Mouse (Mus musculus): ENCODE results near the gene Rab20. TPM values are rescaled to one million over a fixed set of nuclear protein-coding genes. Genes with fewer than 3 reads are reported as not detected.

The Rab20 gene
- polyA plus RNA-seq, 1 experiment: 1.6 TPM

- Histone ChIP-seq H3K4me1 (ENCODE audit: control insufficient read depth, insufficient read depth, low read length) (no peaks in the 10 kb centered on the region), H3K9me3 (replicated peaks; ENCODE audit: control insufficient read depth, insufficient read depth, low read length, poor library complexity, severe bottlenecking) (no peaks in the 10 kb centered on the region), H3K27me3 (ENCODE audit: control insufficient read depth, insufficient read depth, low read length, poor library complexity, severe bottlenecking) (no peaks in the 10 kb centered on the region), H3K4me3 (ENCODE audit: low read depth, low read length) (no peak overlapping the region), H3K9ac (ENCODE audit: low read depth, poor library complexity, severe bottlenecking) (no peak overlapping the region), H3K27ac (ENCODE audit: insufficient read depth, low read length) (no peak overlapping the region), H3K36me3 (ENCODE audit: control insufficient read depth, insufficient read depth, low read length, poor library complexity, severe bottlenecking) (no peaks in the 10 kb centered on the region)
- TF ChIP-seq POLR2A (IDR thresholded peaks at IDR 0.05; ENCODE audit: insufficient read depth, low read length): no peak
- TF ChIP-seq CTCF (IDR thresholded peaks at IDR 0.05; ENCODE audit: low read depth, low read length): no peak
- TF ChIP-seq EP300 (IDR thresholded peaks at IDR 0.05; ENCODE audit: insufficient read depth, low read depth, low read length): no peak
Observed at GRCm38 (mm10) chr8:11457278-11457677, 21.2 kb downstream of the Rab20 start.

GRCm38 (mm10) chr8:11454228-11454627 is 24.3 kb downstream of the Rab20 start:
- Histone ChIP-seq H3K27ac (ENCODE audit: insufficient read depth, low read length) (no peak overlapping the region), H3K36me3 (ENCODE audit: control insufficient read depth, insufficient read depth, low read length, poor library complexity, severe bottlenecking) (no peaks in the 10 kb centered on the region), H3K9me3 (replicated peaks; ENCODE audit: control insufficient read depth, insufficient read depth, low read length, poor library complexity, severe bottlenecking) (no peaks in the 10 kb centered on the region), H3K4me3 (ENCODE audit: low read depth, low read length) (no peak overlapping the region), H3K27me3 (ENCODE audit: control insufficient read depth, insufficient read depth, low read length, poor library complexity, severe bottlenecking) (no peaks in the 10 kb centered on the region), H3K4me1 (ENCODE audit: control insufficient read depth, insufficient read depth, low read length) (no peaks in the 10 kb centered on the region), H3K9ac (ENCODE audit: low read depth, poor library complexity, severe bottlenecking) (no peak overlapping the region)
- TF ChIP-seq POLR2A (IDR thresholded peaks at IDR 0.05; ENCODE audit: insufficient read depth, low read length) (no peak), EP300 (IDR thresholded peaks at IDR 0.05; ENCODE audit: insufficient read depth, low read depth, low read length) (no peak), CTCF (IDR thresholded peaks at IDR 0.05; ENCODE audit: low read depth, low read length) (no peak)

GRCm38 (mm10) chr8:11452974-11453373 is 25.5 kb downstream of the Rab20 start:
- Histone ChIP-seq H3K9me3 (replicated peaks; ENCODE audit: control insufficient read depth, insufficient read depth, low read length, poor library complexity, severe bottlenecking) (no peaks in the 10 kb centered on the region), H3K27ac (ENCODE audit: insufficient read depth, low read length) (no peak overlapping the region), H3K9ac (ENCODE audit: low read depth, poor library complexity, severe bottlenecking) (no peak overlapping the region), H3K4me3 (ENCODE audit: low read depth, low read length) (no peak overlapping the region), H3K4me1 (ENCODE audit: control insufficient read depth, insufficient read depth, low read length) (no peaks in the 10 kb centered on the region), H3K36me3 (ENCODE audit: control insufficient read depth, insufficient read depth, low read length, poor library complexity, severe bottlenecking) (no peaks in the 10 kb centered on the region), H3K27me3 (ENCODE audit: control insufficient read depth, insufficient read depth, low read length, poor library complexity, severe bottlenecking) (no peaks in the 10 kb centered on the region)
- no peak for TF ChIP-seq CTCF (IDR thresholded peaks at IDR 0.05; ENCODE audit: low read depth, low read length)
- TF ChIP-seq EP300 (IDR thresholded peaks at IDR 0.05; ENCODE audit: insufficient read depth, low read depth, low read length): no peak
- TF ChIP-seq POLR2A (IDR thresholded peaks at IDR 0.05; ENCODE audit: insufficient read depth, low read length): no peak

DNA sequence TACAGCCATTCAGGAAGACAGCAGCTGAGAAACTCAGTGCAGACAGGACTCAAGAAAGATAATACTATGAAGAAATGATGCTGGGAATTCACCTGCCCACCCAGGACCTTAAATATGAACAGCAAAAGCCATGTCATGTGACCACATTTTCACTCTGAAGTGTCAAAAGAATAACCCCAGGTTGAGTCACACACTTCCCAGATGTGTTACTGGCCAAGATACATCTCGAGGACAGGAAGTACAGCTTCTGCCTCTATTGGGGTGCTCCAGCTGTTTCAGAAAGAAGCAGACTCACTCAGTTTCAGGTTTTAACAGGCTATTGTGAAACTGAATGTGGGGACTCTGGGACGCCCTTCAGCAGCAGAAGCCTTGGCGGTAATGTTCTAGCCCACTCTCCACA is 26.0 kb downstream of the Rab20 start:
- no peaks in the 10 kb centered on the region for H3K36me3 ChIP-seq (ENCODE audit: control insufficient read depth, insufficient read depth, low read length, poor library complexity, severe bottlenecking)
- H3K9me3 ChIP-seq (replicated peaks; ENCODE audit: control insufficient read depth, insufficient read depth, low read length, poor library complexity, severe bottlenecking): no peaks in the 10 kb centered on the region
- H3K9ac ChIP-seq (ENCODE audit: low read depth, poor library complexity, severe bottlenecking): no peak overlapping the region
- no peak for TF ChIP-seq CTCF (IDR thresholded peaks at IDR 0.05; ENCODE audit: low read depth, low read length)
- no peak for TF ChIP-seq EP300 (IDR thresholded peaks at IDR 0.05; ENCODE audit: insufficient read depth, low read depth, low read length)
- TF ChIP-seq POLR2A (IDR thresholded peaks at IDR 0.05; ENCODE audit: insufficient read depth, low read length): no peak
- no peaks in the 10 kb centered on the region for H3K27me3 ChIP-seq (ENCODE audit: control insufficient read depth, insufficient read depth, low read length, poor library complexity, severe bottlenecking)
- H3K27ac ChIP-seq (ENCODE audit: insufficient read depth, low read length): no peak overlapping the region
- no peak overlapping the region for H3K4me3 ChIP-seq (ENCODE audit: low read depth, low read length)
- no peaks in the 10 kb centered on the region for H3K4me1 ChIP-seq (ENCODE audit: control insufficient read depth, insufficient read depth, low read length)

- Histone ChIP-seq H3K4me1 (ENCODE audit: control insufficient read depth, insufficient read depth, low read length) (no peaks in the 10 kb centered on the region), H3K27ac (ENCODE audit: insufficient read depth, low read length) (no peak overlapping the region), H3K4me3 (ENCODE audit: low read depth, low read length) (no peak overlapping the region), H3K27me3 (ENCODE audit: control insufficient read depth, insufficient read depth, low read length, poor library complexity, severe bottlenecking) (no peaks in the 10 kb centered on the region), H3K9me3 (replicated peaks; ENCODE audit: control insufficient read depth, insufficient read depth, low read length, poor library complexity, severe bottlenecking) (no peaks in the 10 kb centered on the region), H3K36me3 (ENCODE audit: control insufficient read depth, insufficient read depth, low read length, poor library complexity, severe bottlenecking) (no peaks in the 10 kb centered on the region), H3K9ac (ENCODE audit: low read depth, poor library complexity, severe bottlenecking) (no peak overlapping the region)
- TF ChIP-seq EP300 (IDR thresholded peaks at IDR 0.05; ENCODE audit: insufficient read depth, low read depth, low read length) (no peak), CTCF (IDR thresholded peaks at IDR 0.05; ENCODE audit: low read depth, low read length) (no peak), POLR2A (IDR thresholded peaks at IDR 0.05; ENCODE audit: insufficient read depth, low read length) (no peak)
Observed at GRCm38 (mm10) chr8:11452152-11452551, 26.4 kb downstream of the Rab20 start.

GRCm38 (mm10) chr8:11450184-11451113 is 28.1 kb downstream of the Rab20 start:
- Histone ChIP-seq H3K36me3 (ENCODE audit: control insufficient read depth, insufficient read depth, low read length, poor library complexity, severe bottlenecking) (no peaks in the 10 kb centered on the region), H3K4me3 (ENCODE audit: low read depth, low read length) (no peak overlapping the region), H3K27me3 (ENCODE audit: control insufficient read depth, insufficient read depth, low read length, poor library complexity, severe bottlenecking) (no peaks in the 10 kb centered on the region), H3K9me3 (replicated peaks; ENCODE audit: control insufficient read depth, insufficient read depth, low read length, poor library complexity, severe bottlenecking) (no peaks in the 10 kb centered on the region), H3K27ac (ENCODE audit: insufficient read depth, low read length) (no peak overlapping the region), H3K9ac (ENCODE audit: low read depth, poor library complexity, severe bottlenecking) (no peak overlapping the region), H3K4me1 (ENCODE audit: control insufficient read depth, insufficient read depth, low read length) (no peaks in the 10 kb centered on the region)
- peak; percentile 54 for TF ChIP-seq CTCF (IDR thresholded peaks at IDR 0.05; ENCODE audit: low read depth, low read length)
- TF ChIP-seq POLR2A (IDR thresholded peaks at IDR 0.05; ENCODE audit: insufficient read depth, low read length): no peak
